Mouse (Mus musculus): ENCODE results near the gene Cdsn. TPM values are rescaled to one million over a fixed set of nuclear protein-coding genes. Genes with fewer than 3 reads are reported as not detected.
"Not testable (repeated sequence)": the region's sequence is repeated elsewhere in the genome, so short reads cannot be mapped to it uniquely, and the experiment has no call there.

The Cdsn gene
- 0.47 and 0.59 TPM in 2 replicates for polyA plus RNA-seq (2015; fragmentation: Nextera tagmentation; extraction: Ambion mirVana)

DNA sequence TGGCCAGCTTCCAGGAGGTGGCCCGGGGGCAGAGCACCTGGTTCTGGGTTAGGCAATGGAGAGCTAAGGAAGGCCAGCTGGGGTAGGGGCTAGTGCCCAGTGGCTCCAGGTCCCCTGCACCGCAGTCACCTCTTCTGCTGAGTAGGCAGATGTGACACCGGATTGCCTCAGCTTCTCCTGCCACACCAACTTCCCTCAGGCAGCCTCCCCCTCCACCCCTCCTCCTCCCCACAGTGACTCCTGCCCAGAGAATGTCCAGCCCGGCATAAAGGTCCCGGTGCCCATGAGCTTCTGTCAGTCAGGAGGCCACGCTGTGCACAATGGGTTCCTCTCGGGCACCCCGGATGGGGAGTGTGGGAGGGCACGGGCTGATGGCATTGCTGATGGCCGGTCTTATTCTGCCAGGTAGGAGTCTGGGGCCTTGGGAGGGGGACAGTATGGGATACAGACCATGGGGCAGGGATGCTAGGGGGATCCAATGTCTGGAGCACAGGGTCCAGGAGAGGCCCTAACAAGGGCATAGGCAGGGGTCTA is at the start of gene Cdsn:
TSS of gene Cdsn (plus strand) at position 248 of the 534 bp plus-strand sequence.
- no peak within 1 kb of the TSS for H3K4me3 ChIP-seq
- no peak for ATAC-seq (replicated peaks; ENCODE audit: insufficient number of reproducible peaks, insufficient read depth, low FRiP score, low read depth)
- 76% methylated on average over 10 of the region's 10 CpGs for WGBS
- no peaks in the 10 kb centered on the region for H3K27me3 ChIP-seq
- H3K4me2 ChIP-seq: no peak within 1 kb of the TSS
- H3K4me1 ChIP-seq (replicated peaks): peaks cover 41% of the 10 kb centered on the region
- H3K36me3 ChIP-seq: no peaks in the 10 kb centered on the region
- H3K9me3 ChIP-seq (replicated peaks): no peaks in the 10 kb centered on the region
- H3K27ac ChIP-seq: peak within 1 kb of the TSS; percentile 99
- no peak within 1 kb of the TSS for H3K9ac ChIP-seq

DNA sequence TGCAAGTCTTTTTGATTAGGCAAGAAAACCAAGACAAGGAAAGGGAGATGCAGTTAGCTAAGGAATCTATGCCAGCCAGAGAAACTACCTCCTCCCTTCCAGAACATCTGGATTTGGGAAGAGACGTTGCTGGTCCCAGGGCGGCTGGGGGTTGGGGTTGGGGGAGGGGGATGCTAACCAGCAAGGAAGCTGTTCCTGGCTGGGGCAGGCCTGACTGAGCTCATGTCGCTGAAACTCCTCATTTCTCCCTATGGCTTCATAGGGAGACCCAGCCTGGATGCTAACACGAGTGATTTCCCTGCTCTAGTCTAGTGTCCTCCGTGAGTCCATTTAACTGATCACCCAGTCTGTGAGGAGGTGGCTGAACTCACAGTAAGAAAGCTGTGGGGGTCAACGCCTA is 49.7 kb upstream of the Cdsn start:
- Histone ChIP-seq H3K27ac (no peak overlapping the region), H3K36me3 (no peaks in the 10 kb centered on the region), H3K9ac (no peak overlapping the region), H3K27me3 (peaks cover 37% of the 10 kb centered on the region), H3K4me1 (replicated peaks) (no peaks in the 10 kb centered on the region), H3K4me2 (no peak overlapping the region), H3K4me3 (no peak overlapping the region), H3K9me3 (replicated peaks) (no peaks in the 10 kb centered on the region)
- WGBS: 13% methylated on average over 6 of the region's 6 CpGs
- ATAC-seq (replicated peaks; ENCODE audit: insufficient number of reproducible peaks, insufficient read depth, low FRiP score, low read depth): no peak

- Histone ChIP-seq H3K4me3 (no peak overlapping the region), H3K27ac (no peak overlapping the region), H3K36me3 (no peaks in the 10 kb centered on the region), H3K4me1 (replicated peaks) (no peaks in the 10 kb centered on the region), H3K4me2 (no peak overlapping the region), H3K9me3 (replicated peaks) (no peaks in the 10 kb centered on the region), H3K9ac (no peak overlapping the region), H3K27me3 (peaks cover 41% of the 10 kb centered on the region)
- ATAC-seq (replicated peaks; ENCODE audit: insufficient number of reproducible peaks, insufficient read depth, low FRiP score, low read depth): no peak
- WGBS: 55% methylated on average over 5 of the region's 5 CpGs
Observed at GRCm38 (mm10) chr17:35502762-35503161, 49.2 kb upstream of the Cdsn start.

- no peak overlapping the region for H3K27ac ChIP-seq
- H3K4me2 ChIP-seq: no peak overlapping the region
- peaks cover 49% of the 10 kb centered on the region for H3K27me3 ChIP-seq
- H3K4me1 ChIP-seq (replicated peaks): no peaks in the 10 kb centered on the region
- 29% methylated on average over 5 of the region's 5 CpGs for WGBS
- H3K9ac ChIP-seq: no peak overlapping the region
- no peak overlapping the region for H3K4me3 ChIP-seq
- ATAC-seq (replicated peaks; ENCODE audit: insufficient number of reproducible peaks, insufficient read depth, low FRiP score, low read depth): no peak
- no peaks in the 10 kb centered on the region for H3K36me3 ChIP-seq
- H3K9me3 ChIP-seq (replicated peaks): no peaks in the 10 kb centered on the region
Observed at GRCm38 (mm10) chr17:35503849-35504248, 48.1 kb upstream of the Cdsn start.

DNA sequence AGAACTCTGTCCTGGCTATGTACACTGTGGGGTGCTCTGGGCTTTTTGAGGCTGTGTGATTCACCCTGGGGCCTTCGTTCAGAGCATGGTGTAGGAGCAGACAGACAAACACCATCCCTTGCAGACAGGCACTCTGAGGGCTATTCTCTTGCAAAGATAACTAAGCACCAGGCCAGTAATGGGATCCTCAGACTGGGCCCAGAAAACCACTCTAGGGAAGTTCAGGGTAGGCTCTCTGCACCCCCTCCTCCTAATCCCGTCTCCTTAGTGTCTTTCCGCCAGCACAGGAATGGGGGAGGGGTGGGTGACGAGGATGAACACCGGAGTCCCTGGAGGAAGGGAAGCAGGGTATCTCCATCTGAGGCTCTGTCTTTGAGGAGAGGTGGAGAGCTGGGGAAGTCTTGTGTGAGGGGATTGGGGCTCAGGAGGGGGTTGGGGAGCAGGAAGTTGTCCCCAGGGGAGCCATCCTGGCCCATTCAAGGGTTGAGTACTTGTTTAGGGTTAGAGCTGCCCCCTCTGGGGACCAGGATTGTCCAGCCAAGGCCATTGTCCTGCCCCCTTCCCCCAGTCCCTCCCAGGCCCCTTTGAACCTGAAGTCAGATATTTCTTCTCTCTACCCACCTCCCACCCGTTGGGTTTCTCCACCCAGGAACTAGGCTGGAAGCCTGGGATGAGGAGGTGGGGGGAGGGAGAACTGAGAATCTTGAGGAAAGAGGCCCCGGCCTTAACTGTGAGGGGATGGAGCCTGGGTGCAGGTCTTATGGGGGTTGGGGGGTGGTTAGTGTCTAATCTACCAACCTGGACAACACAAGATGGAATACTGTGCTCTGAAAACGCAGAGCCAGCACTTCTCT is 47.1 kb upstream of the Cdsn start:
- Histone ChIP-seq H3K4me3 (no peak overlapping the region), H3K27me3 (peaks cover 58% of the 10 kb centered on the region), H3K9ac (no peak overlapping the region), H3K4me1 (replicated peaks) (no peaks in the 10 kb centered on the region; the same call in 1 of the 2 replicates), H3K4me2 (no peak overlapping the region), H3K27ac (no peak overlapping the region), H3K36me3 (no peaks in the 10 kb centered on the region), H3K9me3 (replicated peaks) (no peaks in the 10 kb centered on the region)
- ATAC-seq (replicated peaks; ENCODE audit: insufficient number of reproducible peaks, insufficient read depth, low FRiP score, low read depth): no peak
- WGBS: 26% methylated on average over 8 of the region's 8 CpGs

DNA sequence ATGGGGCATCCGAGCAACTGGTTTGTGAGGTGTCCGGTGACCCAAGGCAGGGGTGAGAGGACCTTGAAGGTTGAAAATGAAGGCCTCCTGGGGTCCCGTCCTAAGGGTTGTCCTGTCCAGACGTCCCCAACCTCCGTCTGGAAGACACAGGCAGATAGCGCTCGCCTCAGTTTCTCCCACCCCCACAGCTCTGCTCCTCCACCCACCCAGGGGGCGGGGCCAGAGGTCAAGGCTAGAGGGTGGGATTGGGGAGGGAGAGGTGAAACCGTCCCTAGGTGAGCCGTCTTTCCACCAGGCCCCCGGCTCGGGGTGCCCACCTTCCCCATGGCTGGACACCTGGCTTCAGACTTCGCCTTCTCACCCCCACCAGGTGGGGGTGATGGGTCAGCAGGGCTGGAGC is 46.2 kb upstream of the Cdsn start, which contains the start of gene Pou5f1:
TSS of gene Pou5f1 (plus strand) at position 243 of the 400 bp plus-strand sequence.
- 42% methylated on average over 13 of the region's 13 CpGs for WGBS
- Histone ChIP-seq H3K36me3 (no peaks in the 10 kb centered on the region), H3K4me1 (replicated peaks) (no peaks in the 10 kb centered on the region; the same call in 1 of the 2 replicates), H3K9me3 (replicated peaks) (no peaks in the 10 kb centered on the region), H3K27ac (no peak within 1 kb of the TSS), H3K4me2 (no peak within 1 kb of the TSS), H3K4me3 (no peak within 1 kb of the TSS), H3K27me3 (peaks cover 58% of the 10 kb centered on the region), H3K9ac (no peak within 1 kb of the TSS)
- ATAC-seq (replicated peaks; ENCODE audit: insufficient number of reproducible peaks, insufficient read depth, low FRiP score, low read depth): 0 out of 2 replicates have a peak, but pooled peaks have one; percentile 17

GRCm38 (mm10) chr17:35506881-35507280 is 45.0 kb upstream of the Cdsn start:
- peaks cover 55% of the 10 kb centered on the region for H3K27me3 ChIP-seq

GRCm38 (mm10) chr17:35507556-35508260 is 44.2 kb upstream of the Cdsn start:
- WGBS: 27% methylated on average over 13 of the region's 13 CpGs
- Histone ChIP-seq H3K4me2 (no peak overlapping the region), H3K36me3 (no peaks in the 10 kb centered on the region), H3K4me3 (no peak overlapping the region), H3K4me1 (replicated peaks) (no peaks in the 10 kb centered on the region; the same call in 1 of the 2 replicates), H3K27ac (no peak overlapping the region), H3K27me3 (peaks cover 53% of the 10 kb centered on the region), H3K9me3 (replicated peaks) (no peaks in the 10 kb centered on the region), H3K9ac (no peak overlapping the region)
- no peak for ATAC-seq (replicated peaks; ENCODE audit: insufficient number of reproducible peaks, insufficient read depth, low FRiP score, low read depth)

More at GRCm38 (mm10) chr17:35506881-35507280, 45.0 kb upstream of the Cdsn start:
- WGBS: 19% methylated on average over 10 of the region's 10 CpGs
- Histone ChIP-seq H3K4me2 (no peak overlapping the region), H3K9me3 (replicated peaks) (no peaks in the 10 kb centered on the region), H3K9ac (no peak overlapping the region), H3K4me1 (replicated peaks) (no peaks in the 10 kb centered on the region; the same call in 1 of the 2 replicates), H3K36me3 (no peaks in the 10 kb centered on the region), H3K27ac (no peak overlapping the region), H3K4me3 (no peak overlapping the region)
- ATAC-seq (replicated peaks; ENCODE audit: insufficient number of reproducible peaks, insufficient read depth, low FRiP score, low read depth): no peak

DNA sequence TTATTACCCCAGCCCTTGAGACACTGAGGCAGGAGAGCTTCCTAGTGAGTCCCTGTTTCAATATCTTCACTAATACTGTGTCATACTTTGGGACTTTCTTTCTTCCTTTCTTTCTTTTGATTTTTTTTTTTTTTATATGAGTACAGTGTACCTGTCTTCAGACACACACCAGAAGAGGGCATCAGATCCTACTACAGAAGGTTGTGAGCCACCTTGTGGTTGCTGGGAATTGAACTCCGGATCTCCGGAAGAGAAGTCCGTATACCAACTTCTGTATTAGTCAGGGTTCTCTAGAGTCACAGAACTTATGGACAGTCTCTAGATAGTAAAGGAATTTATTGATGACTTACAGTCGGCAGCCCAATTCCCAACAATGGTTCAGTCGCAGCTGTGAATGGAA is 43.6 kb upstream of the Cdsn start:
- ATAC-seq (replicated peaks; ENCODE audit: insufficient number of reproducible peaks, insufficient read depth, low FRiP score, low read depth): not testable (repeated sequence)

DNA sequence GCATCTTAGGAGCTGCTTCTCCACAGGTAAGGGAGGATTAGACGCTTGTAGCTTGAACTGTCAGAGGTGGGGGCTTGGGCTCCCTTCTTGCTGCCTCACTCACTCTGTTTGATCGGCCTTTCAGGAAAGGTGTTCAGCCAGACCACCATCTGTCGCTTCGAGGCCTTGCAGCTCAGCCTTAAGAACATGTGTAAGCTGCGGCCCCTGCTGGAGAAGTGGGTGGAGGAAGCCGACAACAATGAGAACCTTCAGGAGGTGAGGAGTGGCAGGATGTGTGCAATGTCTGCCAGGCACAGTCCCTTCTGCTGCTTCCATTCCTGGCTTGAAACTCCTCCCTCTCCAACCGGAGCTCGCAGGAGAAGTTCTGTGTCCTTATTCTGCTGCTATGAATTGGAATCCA is 42.6 kb upstream of the Cdsn start:
- no peak overlapping the region for H3K4me2 ChIP-seq
- no peak overlapping the region for H3K27ac ChIP-seq
- H3K9ac ChIP-seq: no peak overlapping the region
- peaks cover 49% of the 10 kb centered on the region for H3K27me3 ChIP-seq
- WGBS: 13% methylated on average over 8 of the region's 8 CpGs
- H3K4me3 ChIP-seq: no peak overlapping the region
- H3K9me3 ChIP-seq (replicated peaks): no peaks in the 10 kb centered on the region
- ATAC-seq (replicated peaks; ENCODE audit: insufficient number of reproducible peaks, insufficient read depth, low FRiP score, low read depth): no peak
- H3K4me1 ChIP-seq (replicated peaks): peaks cover 3% of the 10 kb centered on the region
- no peaks in the 10 kb centered on the region for H3K36me3 ChIP-seq

More for the DNA sequence above, 43.6 kb upstream of the Cdsn start:
- H3K4me3 ChIP-seq; H3K9me3 ChIP-seq (replicated peaks); H3K27ac ChIP-seq; H3K4me2 ChIP-seq; H3K9ac ChIP-seq; H3K4me1 ChIP-seq (replicated peaks); H3K36me3 ChIP-seq: not testable (repeated sequence)
- peaks cover 51% of the 10 kb centered on the region for H3K27me3 ChIP-seq
- 52% methylated on average over 5 of the region's 5 CpGs for WGBS

GRCm38 (mm10) chr17:35512916-35513626 is 38.9 kb upstream of the Cdsn start:
- WGBS: 83% methylated on average over 7 of the region's 7 CpGs

More at GRCm38 (mm10) chr17:35512916-35513626, 38.9 kb upstream of the Cdsn start:
- H3K27me3 ChIP-seq: peaks cover 14% of the 10 kb centered on the region
- no peaks in the 10 kb centered on the region for H3K9me3 ChIP-seq (replicated peaks)
- no peak for ATAC-seq (replicated peaks; ENCODE audit: insufficient number of reproducible peaks, insufficient read depth, low FRiP score, low read depth)
- H3K4me3 ChIP-seq: no peak overlapping the region
- H3K27ac ChIP-seq: no peak overlapping the region
- H3K36me3 ChIP-seq: no peaks in the 10 kb centered on the region
- H3K4me2 ChIP-seq: no peak overlapping the region
- peaks cover 29% of the 10 kb centered on the region for H3K4me1 ChIP-seq (replicated peaks)
- H3K9ac ChIP-seq: no peak overlapping the region
